Mouse (Mus musculus) left cerebral cortex, postnatal 36 days (tissue): ENCODE measurements around the gene Ubash3b. TPM values are rescaled to one million over a fixed set of nuclear protein-coding genes. Genes with fewer than 3 reads are reported as not detected.

Experiments used
- DNase-seq, 2 experiments: peaks; one replicate each; pipeline ENCODE4 v3.0.0; 2021 to 2022; ENCODE audit warnings: low spot score in 2 of 2, mixed read lengths in 1 of 2
- intact Hi-C: fragments of 180-260 bp; cut with DNase I; formaldehyde crosslinking; loops from one replicate; pipeline ENCODE4 v1.15.1; 2025
- total RNA-seq, 2 experiments: library from RNA; stranded (reverse); gene quantifications; 2 replicates each; pipeline ENCODE4 v1.2.3; 2021

Gene Ubash3b
- total RNA-seq, 2 experiments from 2014 or later = 22.5 to 22.6 TPM

GRCm38 (mm10) chr9:40964418-40964714 is 197.1 kb downstream of the Ubash3b start:
- no peak for DNase-seq
- intact Hi-C loops = no loop called here

GRCm38 (mm10) chr9:40963586-40964417 is 197.7 kb downstream of the Ubash3b start, which contains the start of gene Jhy:
TSS of gene Jhy (minus strand) at chr9:40964118.
- intact Hi-C loops = no loop called here
- no peak for DNase-seq

GRCm38 (mm10) chr9:40961401-40961800 is 200.1 kb downstream of the Ubash3b start:
- intact Hi-C loops = no loop called here
- DNase-seq = no peak

Other genes starting within 250 kb of the Ubash3b start
- 1 to 10 TPM in 1 of 2 experiments, under 1 TPM in 1; 0.57 to 1.6 TPM for gene Jhy, start 197.6 kb downstream of the Ubash3b start, total RNA-seq
- under 1 TPM; 0.10 to 0.29 TPM for gene Crtam, start 157.1 kb downstream of the Ubash3b start, total RNA-seq